Mouse (Mus musculus) kidney, embryonic 14.5 days (tissue): ENCODE measurements at regions not wholly inside any gene's neighbourhood (a gene's known extent, or its start where the extent isn't known, plus 50 kb on each side); places are given as distances from the start of the nearest gene placed in this dataset.

Experiments
- ATAC-seq: fragments of 200-750 bp; cut with Nextera tagmentation; 2 replicates; pipeline ENCODE4 v1.8.0; 2017; ENCODE audit warnings: moderate number of reproducible peaks, mild to moderate bottlenecking, moderate TSS enrichment, moderate library complexity; ENCODE audit not compliant: low FRiP score, low TSS enrichment
- H3K27ac ChIP-seq: fragments of 300-500 bp; sonication (generic); 2 replicates; pipeline ENCODE4 v1.5.1; 2014; ENCODE audit warnings: low read depth, mild to moderate bottlenecking, low read length, moderate library complexity, mixed read lengths
- H3K27me3 ChIP-seq: fragments of 300-500 bp; sonication (generic); 2 replicates; pipeline ENCODE4 v1.6.1; 2014; ENCODE audit warnings: mild to moderate bottlenecking, low read length; ENCODE audit not compliant: control insufficient read depth, insufficient read depth
- H3K36me3 ChIP-seq: fragments of 300-500 bp; sonication (generic); 2 replicates; pipeline ENCODE4 v1.6.1; 2014; ENCODE audit warnings: low read length, mixed read lengths; ENCODE audit not compliant: control insufficient read depth, insufficient read depth
- H3K4me1 ChIP-seq: fragments of 300-500 bp; sonication (generic); 2 replicates; pipeline ENCODE4 v1.6.1; 2014; ENCODE audit warnings: low read length, mixed read lengths; ENCODE audit not compliant: control insufficient read depth, insufficient read depth
- H3K4me2 ChIP-seq: fragments of 300-500 bp; sonication (generic); replicated peaks from 2 replicates; pipeline ENCODE4 v1.6.1; 2014; ENCODE audit warnings: low read depth, mild to moderate bottlenecking, low read length
- H3K4me3 ChIP-seq: fragments of 300-500 bp; sonication (generic); 2 replicates; pipeline ENCODE4 v1.5.1; 2014; ENCODE audit warnings: mild to moderate bottlenecking, low read length
- H3K9ac ChIP-seq: fragments of 300-500 bp; sonication (generic); 2 replicates; pipeline ENCODE4 v1.6.1; 2014; ENCODE audit warnings: low read depth, mild to moderate bottlenecking, low read length, moderate library complexity
- H3K9me3 ChIP-seq: fragments of 300-500 bp; sonication (generic); 2 replicates; pipeline ENCODE4 v1.6.1; 2016; ENCODE audit warnings: low read length; ENCODE audit not compliant: control insufficient read depth
- WGBS: fragments of 180-500 bp; shearing (Covaris S2); extraction: QIAGEN DNeasy Blood & Tissue Kit; methylation state at CpG from one replicate; pipeline ENCODE4 v1.1.7; 2014; 5-methylcytosine and 5-hydroxymethylcytosine counted together

DNA sequence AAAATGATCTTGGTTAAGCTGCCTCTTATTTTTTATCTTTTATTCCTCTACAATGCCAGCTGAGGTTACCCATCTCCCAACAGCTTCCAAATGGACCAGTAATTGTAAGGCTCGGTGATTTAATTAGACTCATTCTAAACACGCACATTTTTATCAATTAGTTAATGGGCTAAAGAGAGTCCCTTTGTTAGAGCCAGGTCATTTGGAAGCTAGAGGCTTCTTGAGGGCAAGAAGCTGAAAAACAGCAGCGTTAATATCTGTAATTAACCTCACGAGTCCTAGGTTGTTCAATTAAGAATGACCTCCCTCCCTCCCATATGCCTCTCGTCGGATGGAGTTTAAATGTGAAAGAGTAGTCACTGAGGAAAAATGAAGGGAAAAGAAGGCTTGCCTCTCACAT is 66.5 kb downstream of the Otx2 start:
- H3K27ac ChIP-seq: no peak overlapping the region
- WGBS: 74% methylated on average over 6 of the region's 6 CpGs
- H3K27me3 ChIP-seq: no peaks in the 10 kb centered on the region
- no peak overlapping the region for H3K4me3 ChIP-seq
- H3K36me3 ChIP-seq: no peaks in the 10 kb centered on the region
- no peak overlapping the region for H3K4me2 ChIP-seq
- H3K9ac ChIP-seq: no peak overlapping the region
- no peaks in the 10 kb centered on the region for H3K4me1 ChIP-seq
- H3K9me3 ChIP-seq: no peaks in the 10 kb centered on the region
- no peak for ATAC-seq

DNA sequence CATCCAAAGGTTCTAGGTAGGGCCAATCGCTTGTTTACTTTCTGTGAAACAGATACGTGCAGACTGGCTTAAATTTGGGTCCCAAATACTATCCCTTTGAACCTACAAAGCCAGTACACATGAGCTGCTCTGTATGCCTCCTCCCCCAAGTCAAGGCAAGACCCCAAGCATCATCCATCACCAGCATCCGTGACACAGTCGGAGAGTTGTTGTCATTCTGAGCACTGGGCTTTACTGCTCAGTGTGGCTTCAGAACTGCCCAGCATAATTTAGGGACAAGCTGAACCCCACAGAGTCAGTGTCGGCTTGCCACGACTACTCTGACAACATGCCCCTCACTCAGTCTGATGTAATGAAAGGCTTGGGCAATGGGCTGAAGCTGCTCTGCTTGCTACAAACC is 70.1 kb downstream of the Otx2 start:
- peak; percentile 69; the same call in 1 of the 2 replicates for ATAC-seq
- H3K4me2 ChIP-seq: no peak overlapping the region
- no peak overlapping the region for H3K9ac ChIP-seq
- H3K27ac ChIP-seq: no peak overlapping the region
- no peaks in the 10 kb centered on the region for H3K4me1 ChIP-seq
- WGBS: 37% methylated on average over 6 of the region's 6 CpGs
- H3K4me3 ChIP-seq: no peak overlapping the region
- H3K27me3 ChIP-seq: no peaks in the 10 kb centered on the region
- H3K9me3 ChIP-seq: no peaks in the 10 kb centered on the region
- H3K36me3 ChIP-seq: no peaks in the 10 kb centered on the region

DNA sequence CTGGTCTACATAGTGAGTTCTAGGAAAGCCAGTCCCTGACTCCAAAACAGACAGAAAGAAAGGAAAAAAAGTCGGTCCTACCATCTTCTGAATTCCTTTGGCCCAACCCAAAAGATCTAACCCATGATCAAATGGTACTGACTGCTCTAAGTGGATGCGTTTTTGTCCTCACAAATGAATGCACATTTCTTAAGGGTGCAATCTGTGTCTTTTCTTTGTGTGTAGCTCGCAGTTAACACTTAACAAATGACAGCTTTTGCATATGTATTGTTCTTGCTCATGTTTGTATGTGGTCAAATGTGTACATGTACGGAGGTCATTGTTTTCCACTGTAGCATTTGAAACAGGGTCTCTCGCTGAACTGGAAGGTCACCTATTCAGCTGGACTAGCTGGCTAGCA is 79.3 kb downstream of the Otx2 start:
- Histone ChIP-seq H3K27ac (no peak overlapping the region), H3K4me2 (no peak overlapping the region), H3K27me3 (no peaks in the 10 kb centered on the region), H3K9me3 (no peaks in the 10 kb centered on the region), H3K36me3 (no peaks in the 10 kb centered on the region), H3K9ac (no peak overlapping the region), H3K4me3 (no peak overlapping the region), H3K4me1 (no peaks in the 10 kb centered on the region)
- WGBS: 93% methylated on average over 5 of the region's 5 CpGs
- ATAC-seq: no peak

DNA sequence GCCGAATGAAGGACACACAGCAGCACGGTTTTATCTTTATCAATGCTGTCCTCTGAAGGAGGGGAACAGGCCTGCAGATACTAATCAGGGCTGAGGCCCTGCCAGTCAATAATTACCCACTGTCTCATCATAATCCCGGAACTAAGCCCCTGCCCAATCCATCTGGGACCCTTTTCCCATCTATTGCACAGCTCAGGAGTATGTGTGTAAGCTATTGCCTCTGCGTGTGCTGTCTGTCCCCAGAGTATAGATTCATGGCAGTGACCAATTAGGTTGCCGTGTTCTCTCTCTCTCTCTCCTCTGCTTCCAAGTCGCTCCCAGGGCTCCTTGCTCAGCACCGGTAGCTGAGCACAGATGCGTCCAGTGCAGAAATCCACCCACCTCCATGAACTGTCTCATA is 80.3 kb downstream of the Otx2 start:
- Histone ChIP-seq H3K27me3 (no peaks in the 10 kb centered on the region), H3K9me3 (no peaks in the 10 kb centered on the region), H3K4me1 (no peaks in the 10 kb centered on the region), H3K4me2 (no peak overlapping the region), H3K36me3 (no peaks in the 10 kb centered on the region), H3K9ac (no peak overlapping the region), H3K27ac (no peak overlapping the region), H3K4me3 (no peak overlapping the region)
- no peak for ATAC-seq
- whole genome bisulfite sequencing: 73% methylated on average over 8 of the region's 8 CpGs

DNA sequence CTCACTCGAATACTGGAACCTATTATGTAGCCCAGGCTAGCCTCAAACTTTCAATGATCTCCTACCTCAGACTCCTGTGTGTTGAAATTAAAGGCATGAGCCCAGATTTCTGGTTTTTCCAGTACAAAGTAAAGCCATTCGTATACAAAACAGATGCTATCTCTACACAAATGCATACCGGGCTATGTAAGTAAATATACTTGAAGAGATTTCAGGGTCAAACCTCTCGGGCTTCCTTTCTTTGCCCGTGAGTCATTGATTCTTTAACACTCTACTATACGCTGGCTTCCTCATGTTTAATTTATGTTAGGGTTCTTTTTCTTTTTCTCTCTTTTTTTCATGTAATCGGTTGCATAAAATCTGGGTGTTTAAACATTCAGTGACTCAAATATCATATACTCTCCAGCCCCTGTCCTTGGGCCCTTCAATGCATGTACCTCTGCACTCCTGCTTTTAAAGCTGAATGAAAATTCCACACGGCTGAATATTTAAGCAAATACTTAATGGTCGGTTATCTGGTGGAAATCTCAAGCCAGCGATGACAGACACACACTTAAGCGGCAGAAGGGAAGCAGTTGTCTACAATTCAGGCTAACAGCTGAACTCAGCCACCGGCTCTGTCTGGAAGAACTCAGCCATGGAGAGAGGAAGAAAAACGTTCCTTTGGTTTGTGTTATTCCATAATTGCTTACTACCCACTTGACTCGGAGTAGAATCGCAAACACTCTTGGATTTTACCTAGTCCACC is 82.0 kb downstream of the Otx2 start:
- no peak overlapping the region for H3K27ac ChIP-seq
- no peaks in the 10 kb centered on the region for H3K9me3 ChIP-seq
- H3K4me3 ChIP-seq: no peak overlapping the region
- H3K4me2 ChIP-seq: no peak overlapping the region
- no peak for ATAC-seq
- no peaks in the 10 kb centered on the region for H3K27me3 ChIP-seq
- no peak overlapping the region for H3K9ac ChIP-seq
- H3K4me1 ChIP-seq: no peaks in the 10 kb centered on the region
- WGBS: 70% methylated on average over 15 of the region's 15 CpGs
- H3K36me3 ChIP-seq: no peaks in the 10 kb centered on the region

DNA sequence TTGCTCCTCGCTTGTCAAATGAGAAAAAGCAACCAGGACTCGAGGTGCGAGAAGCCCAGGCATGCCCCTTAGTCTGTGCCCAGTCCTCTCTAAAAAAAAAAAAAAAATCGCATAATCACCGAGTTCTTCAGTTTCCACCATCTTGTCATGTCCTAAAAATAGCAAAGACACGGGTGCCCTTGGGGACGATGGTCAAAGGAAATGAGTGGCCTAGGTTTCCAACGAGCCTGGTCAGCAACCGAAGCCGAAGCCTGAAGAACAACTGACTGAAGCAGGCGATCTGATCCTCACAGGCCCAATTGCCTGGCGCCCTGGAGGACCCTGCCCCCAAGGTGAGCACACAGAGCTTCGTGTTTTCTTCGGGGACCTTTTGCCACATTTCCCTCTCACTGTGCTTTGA is 83.2 kb downstream of the Otx2 start:
- H3K27me3 ChIP-seq: no peaks in the 10 kb centered on the region
- H3K27ac ChIP-seq: no peak overlapping the region
- H3K4me3 ChIP-seq: no peak overlapping the region
- H3K9ac ChIP-seq: no peak overlapping the region
- WGBS: 57% methylated on average over 14 of the region's 14 CpGs
- H3K4me2 ChIP-seq: no peak overlapping the region
- no peaks in the 10 kb centered on the region for H3K4me1 ChIP-seq
- ATAC-seq: no peak
- H3K36me3 ChIP-seq: no peaks in the 10 kb centered on the region
- H3K9me3 ChIP-seq: no peaks in the 10 kb centered on the region

DNA sequence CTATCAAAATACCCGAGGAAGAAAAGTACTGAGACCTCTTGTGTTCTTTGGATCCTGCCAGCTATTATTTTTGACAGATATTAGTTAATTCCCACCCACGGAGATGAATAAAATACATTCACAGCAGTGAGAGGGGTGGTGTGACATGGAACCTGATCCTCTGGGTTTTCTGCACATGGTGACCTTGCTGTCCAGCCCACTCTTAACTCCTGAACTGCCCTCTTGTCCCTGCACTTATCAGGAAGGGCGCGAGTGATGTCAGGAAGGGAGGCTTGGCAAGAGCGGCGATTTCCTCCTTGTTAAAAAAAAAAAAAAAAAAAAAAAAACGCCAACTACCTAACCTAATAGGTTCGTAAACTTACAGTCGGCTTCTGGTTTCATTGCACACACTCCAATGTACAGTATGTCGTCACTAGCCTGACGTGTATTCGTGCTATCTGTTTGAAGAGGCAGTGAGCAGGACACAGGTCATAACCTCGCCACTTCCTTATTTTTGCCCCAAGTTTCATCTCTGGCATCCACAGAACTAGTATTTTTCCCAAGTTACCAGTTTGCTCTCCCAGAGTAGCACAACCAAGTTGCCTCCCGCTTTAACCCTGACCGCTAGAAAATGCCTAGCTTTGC is 83.8 kb downstream of the Otx2 start:
- H3K9me3 ChIP-seq: no peaks in the 10 kb centered on the region
- H3K27me3 ChIP-seq: no peaks in the 10 kb centered on the region
- ATAC-seq: 0 out of 2 replicates have a peak, but pooled peaks have one; percentile 20
- no peak overlapping the region for H3K4me2 ChIP-seq
- no peaks in the 10 kb centered on the region for H3K36me3 ChIP-seq
- no peak overlapping the region for H3K27ac ChIP-seq
- no peaks in the 10 kb centered on the region for H3K4me1 ChIP-seq
- 36% methylated on average over 15 of the region's 15 CpGs for WGBS
- H3K9ac ChIP-seq: no peak overlapping the region
- no peak overlapping the region for H3K4me3 ChIP-seq

DNA sequence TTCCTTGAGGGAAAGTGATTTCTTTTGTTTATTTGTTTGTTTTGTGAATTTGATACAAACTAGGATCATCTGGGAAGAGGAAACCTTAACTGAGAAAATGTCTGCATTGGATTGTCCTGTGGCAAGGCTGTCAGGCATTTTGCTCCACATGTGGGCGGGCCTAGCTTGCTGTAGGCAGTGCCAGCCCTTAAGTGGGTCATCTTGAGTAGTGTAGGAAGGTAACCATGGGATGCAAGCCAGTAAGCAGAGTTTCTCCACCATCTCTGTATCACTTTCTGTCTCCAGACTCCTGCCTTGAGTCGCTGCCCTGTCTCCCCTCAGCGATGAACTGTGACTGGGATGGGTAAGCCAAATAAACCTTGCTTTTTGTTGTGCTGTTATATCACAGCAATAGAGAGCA is 87.8 kb downstream of the Otx2 start:
- Histone ChIP-seq H3K27me3 (no peaks in the 10 kb centered on the region), H3K36me3 (no peaks in the 10 kb centered on the region), H3K27ac (no peak overlapping the region), H3K4me2 (no peak overlapping the region), H3K9ac (no peak overlapping the region), H3K4me1 (no peaks in the 10 kb centered on the region), H3K4me3 (no peak overlapping the region), H3K9me3 (no peaks in the 10 kb centered on the region)
- 93% methylated on average over 3 of the region's 3 CpGs for WGBS
- ATAC-seq: no peak

DNA sequence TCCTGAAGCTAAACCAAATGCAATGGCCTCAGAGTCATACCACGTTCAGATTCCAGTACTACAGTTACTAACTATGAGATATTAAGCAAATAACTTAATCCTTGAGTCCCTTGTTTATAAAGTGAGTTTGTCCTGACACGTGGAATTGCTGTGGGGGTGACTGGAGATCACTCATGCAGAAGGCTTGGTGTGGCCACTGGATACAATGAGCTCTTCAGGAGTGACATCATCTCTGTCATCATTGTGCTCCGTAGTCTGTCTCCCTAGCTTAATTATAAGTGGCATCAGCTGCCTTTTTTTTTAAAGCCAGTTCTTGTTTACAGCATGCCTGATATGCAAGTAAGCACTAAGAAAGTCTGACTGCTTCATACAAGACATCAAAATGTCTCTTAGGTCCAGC is 89.0 kb downstream of the Otx2 start:
- no peak overlapping the region for H3K27ac ChIP-seq
- 66% methylated on average over 3 of the region's 3 CpGs for WGBS
- no peak for ATAC-seq
- H3K4me2 ChIP-seq: no peak overlapping the region
- no peak overlapping the region for H3K9ac ChIP-seq
- H3K4me1 ChIP-seq: no peaks in the 10 kb centered on the region
- H3K4me3 ChIP-seq: no peak overlapping the region
- no peaks in the 10 kb centered on the region for H3K9me3 ChIP-seq
- H3K27me3 ChIP-seq: no peaks in the 10 kb centered on the region
- H3K36me3 ChIP-seq: no peaks in the 10 kb centered on the region
